Mouse (Mus musculus) kidney, postnatal 0 days (tissue): ENCODE results near the gene Top1. TPM values are rescaled to one million over a fixed set of nuclear protein-coding genes. Genes with fewer than 3 reads are reported as not detected.

Experiments
- ATAC-seq: fragments of 200-750 bp; cut with Nextera tagmentation; replicated peaks from 2 replicates; pipeline ENCODE4 v1.8.0; 2017; ENCODE audit warnings: low read depth, moderate number of reproducible peaks, moderate TSS enrichment, moderate library complexity; ENCODE audit not compliant: low FRiP score
- DNase-seq: peaks from one replicate; pipeline ENCODE4 v3.0.0-alpha.2; 2016; ENCODE audit warnings: low spot score
- H3K27ac ChIP-seq: fragments of 300-500 bp; sonication (generic); 2 replicates; pipeline ENCODE4 v1.5.1; 2014; ENCODE audit warnings: mild to moderate bottlenecking
- H3K27me3 ChIP-seq: fragments of 300-500 bp; sonication (generic); 2 replicates; pipeline ENCODE4 v1.6.1; 2014; ENCODE audit warnings: low read length, mixed read lengths; ENCODE audit not compliant: insufficient read depth
- H3K36me3 ChIP-seq: fragments of 300-500 bp; sonication (generic); 2 replicates; pipeline ENCODE4 v1.6.1; 2014; ENCODE audit warnings: low read length, mixed read lengths; ENCODE audit not compliant: insufficient read depth
- H3K4me1 ChIP-seq: fragments of 300-500 bp; sonication (generic); replicated peaks from 2 replicates; pipeline ENCODE4 v1.6.1; 2014; ENCODE audit warnings: antibody characterized with exemption, low read length, mixed read lengths; ENCODE audit not compliant: insufficient read depth
- H3K4me2 ChIP-seq: fragments of 300-500 bp; sonication (generic); 2 replicates; pipeline ENCODE4 v1.6.1; 2014; ENCODE audit warnings: mild to moderate bottlenecking, low read length, moderate library complexity, mixed read lengths
- H3K4me3 ChIP-seq: fragments of 300-500 bp; sonication (generic); replicated peaks from 2 replicates; pipeline ENCODE4 v1.5.1; 2014; ENCODE audit warnings: low read depth, low read length
- H3K9ac ChIP-seq: fragments of 300-500 bp; sonication (generic); 2 replicates; pipeline ENCODE4 v1.6.1; 2014; ENCODE audit warnings: low read depth, low read length
- H3K9me3 ChIP-seq: fragments of 300-500 bp; sonication (generic); replicated peaks from 2 replicates; pipeline ENCODE4 v1.6.1; 2016; ENCODE audit warnings: low read length, inconsistent platforms, mixed read lengths
- CTCF ChIP-seq: IDR thresholded peaks from 2 replicates; pipeline ENCODE4 v1.5.1; 2016; ENCODE audit warnings: antibody characterized with exemption, low read depth, mild to moderate bottlenecking, moderate library complexity
- WGBS: fragments of 180-500 bp; shearing (Covaris S2); extraction: QIAGEN DNeasy Blood & Tissue Kit; methylation state at CpG from one replicate; pipeline ENCODE4 v1.1.7; 2014; 5-methylcytosine and 5-hydroxymethylcytosine counted together
- polyA plus RNA-seq: library from polyadenylated mRNA; unstranded; fragments of >200 nt; fragmentation: Nextera tagmentation; extraction: Ambion mirVana; gene quantifications from 2 replicates; pipeline ENCODE4 v1.2.1, GENCODE M21; 2015

Top1 gene
- polyA plus RNA-seq, 1 experiment from 2014 or later: 56.2 TPM

GRCm38 (mm10) chr2:160621661-160622211 lies 24.0 kb upstream of the Top1 start:
- Histone ChIP-seq H3K27me3 (no peaks in the 10 kb centered on the region), H3K4me2 (no peak overlapping the region), H3K9ac (no peak overlapping the region), H3K27ac (peak overlapping the region; percentile 78), H3K9me3 (no peaks in the 10 kb centered on the region), H3K4me3 (no peak overlapping the region), H3K36me3 (no peaks in the 10 kb centered on the region), H3K4me1 (peaks cover 7% of the 10 kb centered on the region)
- 48% methylated on average over 5 of the region's 5 CpGs for WGBS
- peak; percentile 93 for DNase-seq
- peak; percentile 50 for ATAC-seq
- TF ChIP-seq CTCF: peak; percentile 8; the same call in 1 of the 2 replicates

GRCm38 (mm10) chr2:160622646-160623045 lies 23.0 kb upstream of the Top1 start:
- H3K9me3 ChIP-seq: no peaks in the 10 kb centered on the region
- H3K36me3 ChIP-seq: no peaks in the 10 kb centered on the region
- WGBS: 87% methylated on average over 3 of the region's 3 CpGs
- no peak overlapping the region for H3K9ac ChIP-seq
- no peak for TF ChIP-seq CTCF
- H3K4me3 ChIP-seq: no peak overlapping the region
- H3K4me2 ChIP-seq: no peak overlapping the region
- no peaks in the 10 kb centered on the region for H3K27me3 ChIP-seq
- DNase-seq (no peak), ATAC-seq (no peak)
- H3K4me1 ChIP-seq: peaks cover 7% of the 10 kb centered on the region
- H3K27ac ChIP-seq: peak overlapping the region; percentile 78

- no peaks in the 10 kb centered on the region for H3K36me3 ChIP-seq
- H3K27ac ChIP-seq: no peak overlapping the region
- no peak overlapping the region for H3K9ac ChIP-seq
- no peak for TF ChIP-seq CTCF
- peaks cover 7% of the 10 kb centered on the region for H3K4me1 ChIP-seq
- H3K4me2 ChIP-seq: no peak overlapping the region
- WGBS: 67% methylated on average over 3 of the region's 3 CpGs
- H3K27me3 ChIP-seq: no peaks in the 10 kb centered on the region
- DNase-seq (no peak), ATAC-seq (no peak)
- no peaks in the 10 kb centered on the region for H3K9me3 ChIP-seq
- no peak overlapping the region for H3K4me3 ChIP-seq
These were observed 21.9 kb upstream of the Top1 start for GRCm38 (mm10) chr2:160623745-160624144.

- no peak for TF ChIP-seq CTCF
- WGBS: 75% methylated on average over 11 of the region's 11 CpGs
These were observed 18.3 kb upstream of the Top1 start for GRCm38 (mm10) chr2:160627207-160628025.

GRCm38 (mm10) chr2:160628055-160628454 lies 17.6 kb upstream of the Top1 start:
- H3K27me3 ChIP-seq: no peaks in the 10 kb centered on the region
- H3K4me2 ChIP-seq: no peak overlapping the region
- ATAC-seq: no peak
- H3K27ac ChIP-seq: no peak overlapping the region
- 82% methylated on average over 5 of the region's 5 CpGs for WGBS
- no peaks in the 10 kb centered on the region for H3K9me3 ChIP-seq
- H3K36me3 ChIP-seq: no peaks in the 10 kb centered on the region
- no peak overlapping the region for H3K4me3 ChIP-seq
- no peak for DNase-seq
- H3K4me1 ChIP-seq: no peaks in the 10 kb centered on the region
- no peak overlapping the region for H3K9ac ChIP-seq
- no peak for TF ChIP-seq CTCF

More at GRCm38 (mm10) chr2:160627207-160628025, 18.3 kb upstream of the Top1 start:
- no peaks in the 10 kb centered on the region for H3K9me3 ChIP-seq
- H3K27ac ChIP-seq: no peak overlapping the region
- no peak overlapping the region for H3K4me3 ChIP-seq
- H3K4me2 ChIP-seq: no peak overlapping the region
- H3K36me3 ChIP-seq: no peaks in the 10 kb centered on the region
- DNase-seq: no peak
- H3K9ac ChIP-seq: no peak overlapping the region
- ATAC-seq: no peak
- H3K27me3 ChIP-seq: no peaks in the 10 kb centered on the region
- no peaks in the 10 kb centered on the region for H3K4me1 ChIP-seq

- ATAC-seq (no peak), DNase-seq (no peak)
- TF ChIP-seq CTCF: no peak
- H3K9ac ChIP-seq: no peak overlapping the region
- no peaks in the 10 kb centered on the region for H3K27me3 ChIP-seq
- WGBS: 94% methylated on average over 12 of the region's 12 CpGs
- H3K27ac ChIP-seq: no peak overlapping the region
- H3K4me2 ChIP-seq: no peak overlapping the region
- no peak overlapping the region for H3K4me3 ChIP-seq
- no peaks in the 10 kb centered on the region for H3K9me3 ChIP-seq
- H3K4me1 ChIP-seq: no peaks in the 10 kb centered on the region
- no peaks in the 10 kb centered on the region for H3K36me3 ChIP-seq
These were observed 16.8 kb upstream of the Top1 start for GRCm38 (mm10) chr2:160628666-160629527.
